Mouse (Mus musculus) hindbrain, embryonic 16.5 days (tissue): ENCODE results near the gene Gdap1l1. TPM values are rescaled to one million over a fixed set of nuclear protein-coding genes. Genes with fewer than 3 reads are reported as not detected.

Source experiments
- ATAC-seq: fragments of 200-750 bp; cut with Nextera tagmentation; 2 replicates; pipeline ENCODE4 v1.8.0; 2017; ENCODE audit warnings: moderate TSS enrichment, moderate library complexity
- H3K27ac ChIP-seq: fragments of 300-500 bp; sonication (generic); 2 replicates; pipeline ENCODE4 v1.5.1; 2014; ENCODE audit warnings: low read depth, mild to moderate bottlenecking, control low read depth, low read length, moderate library complexity
- H3K27me3 ChIP-seq: fragments of 300-500 bp; sonication (generic); replicated peaks from 2 replicates; pipeline ENCODE4 v1.6.1; 2014; ENCODE audit warnings: low read length; ENCODE audit not compliant: control insufficient read depth, insufficient read depth
- H3K36me3 ChIP-seq: fragments of 300-500 bp; sonication (generic); 2 replicates; pipeline ENCODE4 v1.6.1; 2014; ENCODE audit warnings: mild to moderate bottlenecking, low read length, moderate library complexity, mixed read lengths; ENCODE audit not compliant: control insufficient read depth, insufficient read depth
- H3K4me1 ChIP-seq: fragments of 300-500 bp; sonication (generic); 2 replicates; pipeline ENCODE4 v1.6.1; 2014; ENCODE audit warnings: low read depth, low read length; ENCODE audit not compliant: control insufficient read depth, insufficient read depth
- H3K4me2 ChIP-seq: fragments of 300-500 bp; sonication (generic); 2 replicates; pipeline ENCODE4 v1.6.1; 2014; ENCODE audit warnings: mild to moderate bottlenecking, low read length, control low read depth, moderate library complexity
- H3K4me3 ChIP-seq: fragments of 300-500 bp; sonication (generic); 2 replicates; pipeline ENCODE4 v1.5.1; 2014; ENCODE audit warnings: mild to moderate bottlenecking, low read length, control low read depth, moderate library complexity
- H3K9ac ChIP-seq: fragments of 300-500 bp; sonication (generic); 2 replicates; pipeline ENCODE4 v1.6.1; 2014; ENCODE audit warnings: low read depth, mild to moderate bottlenecking, control low read depth, low read length, moderate library complexity
- H3K9me3 ChIP-seq: fragments of 300-500 bp; sonication (generic); 2 replicates; pipeline ENCODE4 v1.6.1; 2014; ENCODE audit warnings: mild to moderate bottlenecking, low read length, moderate library complexity; ENCODE audit not compliant: control insufficient read depth
- WGBS: fragments of 180-500 bp; shearing (Covaris S2); extraction: QIAGEN DNeasy Blood & Tissue Kit; methylation state at CpG from one replicate; pipeline ENCODE4 v1.1.7; 2014; 5-methylcytosine and 5-hydroxymethylcytosine counted together
- polyA plus RNA-seq: library from polyadenylated mRNA; unstranded; fragments of >200 nt; fragmentation: Nextera tagmentation; extraction: Ambion mirVana; gene quantifications from 2 replicates; pipeline ENCODE4 v1.2.1, GENCODE M21; 2015

The Gdap1l1 gene
- polyA plus RNA-seq, 1 experiment from 2014 or later: 147 TPM

GRCm38 (mm10) chr2:163438619-163439451 lies 559 bp downstream of the Gdap1l1 start:
- WGBS: 2% methylated on average over 30 of the region's 30 CpGs
- Histone ChIP-seq H3K4me1 (peaks cover 26% of the 10 kb centered on the region), H3K27ac (peak overlapping the region; percentile 89), H3K4me2 (peak overlapping the region; percentile 78), H3K36me3 (no peaks in the 10 kb centered on the region), H3K9ac (peak overlapping the region; percentile 91), H3K4me3 (peak overlapping the region; percentile 80), H3K27me3 (no peaks in the 10 kb centered on the region), H3K9me3 (no peaks in the 10 kb centered on the region)
- peak; percentile 75 for ATAC-seq

- H3K9me3 ChIP-seq: no peaks in the 10 kb centered on the region
- peak overlapping the region; percentile 80 for H3K4me3 ChIP-seq
- H3K36me3 ChIP-seq: no peaks in the 10 kb centered on the region
- peak overlapping the region; percentile 78 for H3K4me2 ChIP-seq
- peaks cover 26% of the 10 kb centered on the region for H3K4me1 ChIP-seq
- no peak for ATAC-seq
- no peaks in the 10 kb centered on the region for H3K27me3 ChIP-seq
- H3K9ac ChIP-seq: peak overlapping the region; percentile 91
- peak overlapping the region; percentile 89; the same call in 1 of the 2 replicates for H3K27ac ChIP-seq
- WGBS: 71% methylated on average over 1 of the region's 1 CpGs
Measured at GRCm38 (mm10) chr2:163439488-163439887, 1.2 kb downstream of the Gdap1l1 start.

- Histone ChIP-seq H3K4me3 (no peak overlapping the region), H3K9me3 (no peaks in the 10 kb centered on the region), H3K4me1 (peaks cover 21% of the 10 kb centered on the region), H3K9ac (no peak overlapping the region), H3K27me3 (no peaks in the 10 kb centered on the region), H3K4me2 (no peak overlapping the region), H3K27ac (no peak overlapping the region), H3K36me3 (peaks cover 11% of the 10 kb centered on the region)
- 71% methylated on average over 6 of the region's 6 CpGs for WGBS
- no peak for ATAC-seq
Measured at GRCm38 (mm10) chr2:163443543-163443942, 5.3 kb downstream of the Gdap1l1 start.

GRCm38 (mm10) chr2:163444017-163444416 lies 5.7 kb downstream of the Gdap1l1 start:
- WGBS: 68% methylated on average over 7 of the region's 7 CpGs
- no peaks in the 10 kb centered on the region for H3K27me3 ChIP-seq
- no peak overlapping the region for H3K4me3 ChIP-seq
- no peak overlapping the region for H3K27ac ChIP-seq
- no peak overlapping the region for H3K9ac ChIP-seq
- H3K9me3 ChIP-seq: no peaks in the 10 kb centered on the region
- H3K4me2 ChIP-seq: no peak overlapping the region
- peaks cover 11% of the 10 kb centered on the region for H3K36me3 ChIP-seq
- ATAC-seq: no peak
- H3K4me1 ChIP-seq: peaks cover 21% of the 10 kb centered on the region

- H3K27ac ChIP-seq: no peak overlapping the region
- 87% methylated on average over 12 of the region's 12 CpGs for WGBS
- no peaks in the 10 kb centered on the region for H3K4me1 ChIP-seq
- H3K36me3 ChIP-seq: peaks cover 16% of the 10 kb centered on the region
- ATAC-seq: no peak
- no peak overlapping the region for H3K4me2 ChIP-seq
- no peaks in the 10 kb centered on the region for H3K9me3 ChIP-seq
- H3K9ac ChIP-seq: no peak overlapping the region
- H3K27me3 ChIP-seq: no peaks in the 10 kb centered on the region
- no peak overlapping the region for H3K4me3 ChIP-seq
Measured at GRCm38 (mm10) chr2:163447375-163447774, 9.1 kb downstream of the Gdap1l1 start.

- Histone ChIP-seq H3K4me2 (no peak overlapping the region), H3K27ac (no peak overlapping the region), H3K4me3 (no peak overlapping the region), H3K9me3 (no peaks in the 10 kb centered on the region), H3K4me1 (no peaks in the 10 kb centered on the region), H3K9ac (no peak overlapping the region), H3K36me3 (peaks cover 23% of the 10 kb centered on the region), H3K27me3 (no peaks in the 10 kb centered on the region)
- whole genome bisulfite sequencing: 73% methylated on average over 3 of the region's 3 CpGs
- no peak for ATAC-seq
Measured at GRCm38 (mm10) chr2:163449276-163449675, 11.0 kb downstream of the Gdap1l1 start.

GRCm38 (mm10) chr2:163450668-163451295 lies 12.5 kb downstream of the Gdap1l1 start:
- no peak overlapping the region for H3K4me3 ChIP-seq
- no peak overlapping the region for H3K27ac ChIP-seq
- no peaks in the 10 kb centered on the region for H3K4me1 ChIP-seq
- no peak overlapping the region for H3K9ac ChIP-seq
- peak; percentile 28; the same call in 1 of the 2 replicates for ATAC-seq
- WGBS: 63% methylated on average over 6 of the region's 6 CpGs
- no peaks in the 10 kb centered on the region for H3K27me3 ChIP-seq
- H3K9me3 ChIP-seq: no peaks in the 10 kb centered on the region
- no peak overlapping the region for H3K4me2 ChIP-seq
- H3K36me3 ChIP-seq: peaks cover 31% of the 10 kb centered on the region

GRCm38 (mm10) chr2:163452738-163453137 lies 14.5 kb downstream of the Gdap1l1 start:
- Histone ChIP-seq H3K4me3 (no peak overlapping the region), H3K36me3 (peaks cover 23% of the 10 kb centered on the region), H3K4me1 (no peaks in the 10 kb centered on the region), H3K27me3 (no peaks in the 10 kb centered on the region), H3K9me3 (no peaks in the 10 kb centered on the region), H3K27ac (no peak overlapping the region), H3K4me2 (no peak overlapping the region), H3K9ac (no peak overlapping the region)
- no peak for ATAC-seq
- WGBS: 90% methylated on average over 6 of the region's 6 CpGs

GRCm38 (mm10) chr2:163453378-163453777 lies 15.1 kb downstream of the Gdap1l1 start:
- ATAC-seq: no peak
- H3K36me3 ChIP-seq: peaks cover 21% of the 10 kb centered on the region
- 83% methylated on average over 13 of the region's 13 CpGs for WGBS

More at GRCm38 (mm10) chr2:163453378-163453777, 15.1 kb downstream of the Gdap1l1 start:
- Histone ChIP-seq H3K4me1 (no peaks in the 10 kb centered on the region), H3K4me2 (no peak overlapping the region), H3K27ac (no peak overlapping the region), H3K4me3 (no peak overlapping the region), H3K9ac (no peak overlapping the region), H3K27me3 (no peaks in the 10 kb centered on the region), H3K9me3 (no peaks in the 10 kb centered on the region)
